In genomic region chr3:121737453-121737852, GRCm38 (mm10) we compare ENCODE assay signal across 8 mouse cellular contexts. TPM values are rescaled to one million over a fixed set of nuclear protein-coding genes. Genes with fewer than 3 reads are reported as not detected.
DNase-seq lines count a peak whose midpoint lies in the region; ATAC-seq lines count a peak whose summit lies in the region.

No protein-coding gene starts in this region.

- no peaks in the 10 kb centered on the region for H3K9me3 ChIP-seq in embryonic facial prominence, embryonic 10.5 days
- H3K9me3 ChIP-seq in forebrain, embryonic 13.5 days (replicated peaks), result no peaks in the 10 kb centered on the region

- H3K27ac ChIP-seq in embryonic facial prominence, embryonic 10.5 days (replicated peaks), result no peak overlapping the region
- H3K27ac ChIP-seq in forebrain, embryonic 13.5 days, result no peak overlapping the region

- H3K4me3 ChIP-seq in embryonic facial prominence, embryonic 10.5 days, result no peak overlapping the region
- H3K4me3 ChIP-seq in forebrain, embryonic 13.5 days, result no peak overlapping the region

- ATAC-seq in forebrain, embryonic 13.5 days, result no peak

- DNase-seq in heart, adult 11 months, result peak; percentile 89
- no peak for DNase-seq in heart, adult 18-20 months
- DNase-seq in right cerebral cortex, adult 18-20 months, result peak; percentile 30
- no peak for DNase-seq in right cerebral cortex, adult 2 months (ENCODE audit: low spot score in 2 of 2)
- DNase-seq in embryonic facial prominence, embryonic 10.5 days (ENCODE audit: low spot score), result peak; percentile 34
- DNase-seq in thymus, postnatal 14 days, result peak; percentile 42
- no peak for DNase-seq in frontal cortex, postnatal 10 days (ENCODE audit: low spot score in 2 of 2)

- peaks cover 26% of the 10 kb centered on the region for H3K36me3 ChIP-seq in embryonic facial prominence, embryonic 10.5 days (replicated peaks)
- H3K36me3 ChIP-seq in forebrain, embryonic 13.5 days (ENCODE audit: poor library complexity, severe bottlenecking), result peaks cover 4% of the 10 kb centered on the region; the same call in 1 of the 2 replicates

- peaks cover 22% of the 10 kb centered on the region for H3K4me1 ChIP-seq in embryonic facial prominence, embryonic 10.5 days
- peaks cover 7% of the 10 kb centered on the region; the same call in 1 of the 2 replicates for H3K4me1 ChIP-seq in forebrain, embryonic 13.5 days

- no peak overlapping the region for H3K4me2 ChIP-seq in forebrain, embryonic 13.5 days

- no peak overlapping the region for H3K9ac ChIP-seq in forebrain, embryonic 13.5 days

- no peaks in the 10 kb centered on the region for H3K27me3 ChIP-seq in embryonic facial prominence, embryonic 10.5 days (replicated peaks; ENCODE audit: low read depth, poor library complexity, severe bottlenecking)
- no peaks in the 10 kb centered on the region for H3K27me3 ChIP-seq in forebrain, embryonic 13.5 days

- WGBS in embryonic facial prominence, embryonic 10.5 days, result 25% methylated on average over 1 of the region's 1 CpGs
- WGBS in forebrain, embryonic 13.5 days, result 33% methylated on average over 1 of the region's 1 CpGs

RNA-seq across cellular contexts. Expression of gene F3, which starts 14.1 kb away (rescaled TPM):
- 10 to 100 TPM; 19.7 to 24.8 TPM for total RNA-seq in heart, adult 18-20 months (2021)
- polyA plus RNA-seq in embryonic facial prominence, embryonic 10.5 days (2016; fragmentation: Nextera tagmentation; extraction: Ambion mirVana), result 12.1 and 12.8 TPM in 2 replicates
- polyA plus RNA-seq in forebrain, embryonic 13.5 days (2015; fragmentation: Nextera tagmentation; extraction: Ambion mirVana), result 6.6 and 8.4 TPM in 2 replicates

Comparison
In these comparisons a context has a peak if more than half of its experiments do, and no peak if none do; other contexts are left out.
1. DNase-seq: peak in heart, adult 11 months (single experiment), right cerebral cortex, adult 18-20 months (single experiment), embryonic facial prominence, embryonic 10.5 days (single experiment) and thymus, postnatal 14 days (single experiment); none in heart, adult 18-20 months (0 of 2), right cerebral cortex, adult 2 months (0 of 2) and frontal cortex, postnatal 10 days (0 of 2).